23 mouse cellular contexts compared by ENCODE assay signal in genomic region chr9:46316909-46317308, GRCm38 (mm10). TPM values are rescaled to one million over a fixed set of nuclear protein-coding genes. Genes with fewer than 3 reads are reported as not detected.
A peak's percentile ranks its signal among the peaks of the same experiment; 100 is the strongest.
DNase-seq lines count a peak whose midpoint lies in the region; ATAC-seq and TF ChIP-seq lines count a peak whose summit lies in the region.
"Had no signal": no experiment of that assay in that cellular context is flagged by ENCODE, and none has a peak within 500 bp of the region (broad histone marks: within the 10 kb centered on the region; RNA-seq: fewer than 3 reads in every experiment).

No protein-coding gene starts in this region.

- WGBS in forebrain, embryonic 14.5 days = 15% methylated on average over 8 of the region's 8 CpGs
- 33% methylated on average over 8 of the region's 8 CpGs for WGBS in hindbrain, postnatal 0 days
- WGBS in heart, embryonic 10.5 days = 61% methylated on average over 8 of the region's 8 CpGs

- H3K9ac ChIP-seq in forebrain, embryonic 14.5 days (ENCODE audit: low read length) = no peak overlapping the region
- no peak overlapping the region for H3K9ac ChIP-seq in hindbrain, postnatal 0 days (replicated peaks; ENCODE audit: low read length)
- H3K9ac ChIP-seq: liver, embryonic 14.5 days had no signal

- H3K27ac ChIP-seq in forebrain, embryonic 14.5 days (ENCODE audit: low read depth, low read length) = peak overlapping the region; percentile 33; the same call in 1 of the 2 replicates
- no peak overlapping the region for H3K27ac ChIP-seq in hindbrain, postnatal 0 days
- H3K27ac ChIP-seq in heart, embryonic 10.5 days = no peak overlapping the region
- H3K27ac ChIP-seq: liver, embryonic 14.5 days had no signal

- H3K9me3 ChIP-seq in forebrain, embryonic 14.5 days (replicated peaks; ENCODE audit: control insufficient read depth, low read length) = 0 out of 2 replicates have a peak, but pooled peaks cover 2% of the 10 kb centered on the region
- 0 out of 2 replicates have a peak, but pooled peaks cover 3% of the 10 kb centered on the region for H3K9me3 ChIP-seq in hindbrain, postnatal 0 days (ENCODE audit: low read length)
- peaks cover 3% of the 10 kb centered on the region; the same call in 1 of the 2 replicates for H3K9me3 ChIP-seq in heart, embryonic 10.5 days

- no peaks in the 10 kb centered on the region for H3K36me3 ChIP-seq in forebrain, embryonic 14.5 days (ENCODE audit: control insufficient read depth, insufficient read depth, low read length)
- H3K36me3 ChIP-seq in hindbrain, postnatal 0 days (ENCODE audit: insufficient read depth, low read length) = no peaks in the 10 kb centered on the region
- H3K36me3 ChIP-seq in heart, embryonic 10.5 days = no peaks in the 10 kb centered on the region

- TF ChIP-seq CTCF in hindbrain, postnatal 0 days (IDR thresholded peaks at IDR 0.05; ENCODE audit: low read depth) = no peak

- peak; percentile 48 to 54 for DNase-seq in layer of hippocampus, postnatal 10 days (ENCODE audit: low spot score in 2 of 2)
- DNase-seq in layer of hippocampus, adult 9-11 months = no peak
- peak; percentile 32 for DNase-seq in MN1 (ENCODE audit: low spot score)
- peak; percentile 60 for DNase-seq in forebrain, embryonic 14.5 days (ENCODE audit: low spot score)
- no peak for DNase-seq in hindbrain, postnatal 0 days (ENCODE audit: low spot score)
- no peak for DNase-seq in thymus, adult 18-20 months
- no peak for DNase-seq in ovary, postnatal 10 days (ENCODE audit: low spot score)
- DNase-seq in heart, embryonic 10.5 days (ENCODE audit: low spot score) = no peak
- DNase-seq: adrenal gland, adult 2 months; cerebellum, adult 8-10 months; kidney, adult 18-20 months; kidney, postnatal 14 days; thymus, postnatal 25 days had no signal

- H3K4me1 ChIP-seq in forebrain, embryonic 14.5 days (ENCODE audit: control insufficient read depth, insufficient read depth, low read length) = peaks cover 20% of the 10 kb centered on the region
- H3K4me1 ChIP-seq in hindbrain, postnatal 0 days (ENCODE audit: insufficient read depth, low read length) = peaks cover 11% of the 10 kb centered on the region; the same call in 1 of the 2 replicates
- H3K4me1 ChIP-seq in heart, embryonic 10.5 days = 0 out of 2 replicates have a peak, but pooled peaks cover 3% of the 10 kb centered on the region

- no peak overlapping the region for H3K4me3 ChIP-seq in forebrain, embryonic 14.5 days (ENCODE audit: low read depth, low read length)
- no peak overlapping the region for H3K4me3 ChIP-seq in hindbrain, postnatal 0 days (ENCODE audit: low read length)
- H3K4me3 ChIP-seq in heart, embryonic 10.5 days = no peak overlapping the region

- 0 out of 2 replicates have a peak overlapping the region, but pooled peaks have one; percentile 1 for H3K4me2 ChIP-seq in forebrain, embryonic 14.5 days (ENCODE audit: low read length)
- peak overlapping the region; percentile 18; the same call in 1 of the 2 replicates for H3K4me2 ChIP-seq in hindbrain, postnatal 0 days (ENCODE audit: low read depth, low read length)

- ATAC-seq in forebrain, embryonic 14.5 days = peak; percentile 47; the same call in 1 of the 2 replicates
- ATAC-seq in hindbrain, postnatal 0 days = no peak
- ATAC-seq: lung, postnatal 0 days had no signal

- H3K27me3 ChIP-seq in forebrain, embryonic 14.5 days (replicated peaks; ENCODE audit: control insufficient read depth, insufficient read depth, low read length) = no peaks in the 10 kb centered on the region
- no peaks in the 10 kb centered on the region for H3K27me3 ChIP-seq in hindbrain, postnatal 0 days (ENCODE audit: insufficient read depth, low read length)
- peaks cover 11% of the 10 kb centered on the region; the same call in 1 of the 2 replicates for H3K27me3 ChIP-seq in heart, embryonic 10.5 days (ENCODE audit: insufficient read depth, poor library complexity, severe bottlenecking)

RNA-seq across cellular contexts. Expression of gene 4931429L15Rik, which starts 2.9 kb away (rescaled TPM):
- not detected for total RNA-seq in layer of hippocampus, postnatal 10 days (2021)
- polyA plus RNA-seq in forebrain, embryonic 14.5 days (2014; fragmentation: Nextera tagmentation; extraction: Ambion mirVana) = not detected in 2 replicates
- total RNA-seq in hindbrain, postnatal 0 days (2014; rRNA removed) = 0.07 TPM in 1 of 2 replicates, not detected in the other
- not detected in 2 replicates for polyA plus RNA-seq in hindbrain, postnatal 0 days (2015; fragmentation: Nextera tagmentation; extraction: Ambion mirVana)
- polyA plus RNA-seq in heart, embryonic 10.5 days (2016; fragmentation: Nextera tagmentation; extraction: Ambion mirVana) = not detected in 2 replicates
- total RNA-seq: adrenal gland, adult 2 months; hematopoietic stem cell, adult 5-6 weeks; layer of hippocampus, postnatal 25 days; megakaryocyte-erythroid progenitor cell, adult 5-6 weeks had no signal
- polyA plus RNA-seq: adrenal gland, adult 2 months; C2C12; gonadal fat pad, adult 2 months; heart, embryonic 14.5 days; liver, embryonic 14.5 days; lung, postnatal 0 days; small intestine, adult 2 months had no signal

RNA-seq across cellular contexts. Expression of gene Bud13, which starts 34.1 kb away (rescaled TPM):
- 10 to 100 TPM in 1 of 2 experiments, 1 to 10 TPM in 1; 8.9 to 10.1 TPM for total RNA-seq in layer of hippocampus, postnatal 10 days (2021)
- 14.9 and 18.7 TPM in 2 replicates for polyA plus RNA-seq in forebrain, embryonic 14.5 days (2014; fragmentation: Nextera tagmentation; extraction: Ambion mirVana)
- total RNA-seq in hindbrain, postnatal 0 days (2014; rRNA removed) = 12.6 and 16.4 TPM in 2 replicates
- polyA plus RNA-seq in hindbrain, postnatal 0 days (2015; fragmentation: Nextera tagmentation; extraction: Ambion mirVana) = 11.8 and 12.3 TPM in 2 replicates
- 16.8 and 22.8 TPM in 2 replicates for polyA plus RNA-seq in heart, embryonic 10.5 days (2016; fragmentation: Nextera tagmentation; extraction: Ambion mirVana)

RNA-seq across cellular contexts. Expression of gene Zpr1, which starts 44.0 kb away (rescaled TPM):
- 10 to 100 TPM; 39.1 to 39.3 TPM for total RNA-seq in layer of hippocampus, postnatal 10 days (2021)
- polyA plus RNA-seq in forebrain, embryonic 14.5 days (2014; fragmentation: Nextera tagmentation; extraction: Ambion mirVana) = 68.8 and 70.1 TPM in 2 replicates
- total RNA-seq in hindbrain, postnatal 0 days (2014; rRNA removed) = 20.0 and 43.1 TPM in 2 replicates
- polyA plus RNA-seq in hindbrain, postnatal 0 days (2015; fragmentation: Nextera tagmentation; extraction: Ambion mirVana) = 45.7 and 47.3 TPM in 2 replicates
- polyA plus RNA-seq in heart, embryonic 10.5 days (2016; fragmentation: Nextera tagmentation; extraction: Ambion mirVana) = 47.6 and 62.5 TPM in 2 replicates

RNA-seq across cellular contexts. Expression of gene Apoa5, which starts 48.5 kb away (rescaled TPM):
- not detected for total RNA-seq in layer of hippocampus, postnatal 10 days (2021)
- polyA plus RNA-seq in forebrain, embryonic 14.5 days (2014; fragmentation: Nextera tagmentation; extraction: Ambion mirVana) = not detected in 2 replicates
- total RNA-seq in hindbrain, postnatal 0 days (2014; rRNA removed) = 0.21 and 1.2 TPM in 2 replicates
- not detected in 2 replicates for polyA plus RNA-seq in hindbrain, postnatal 0 days (2015; fragmentation: Nextera tagmentation; extraction: Ambion mirVana)
- polyA plus RNA-seq in heart, embryonic 10.5 days (2016; fragmentation: Nextera tagmentation; extraction: Ambion mirVana) = 0.23 TPM in 1 of 2 replicates, not detected in the other
- total RNA-seq: hematopoietic stem cell, adult 5-6 weeks; layer of hippocampus, postnatal 25 days; left cerebral cortex, postnatal 36 days; megakaryocyte-erythroid progenitor cell, adult 5-6 weeks had no signal
- polyA plus RNA-seq: C2C12; heart, embryonic 14.5 days had no signal

Comparison
In these comparisons a context has a peak if more than half of its experiments do, and no peak if none do; other contexts are left out.
1. DNase-seq: peak in layer of hippocampus, postnatal 10 days (2 of 2), MN1 (single experiment) and forebrain, embryonic 14.5 days (single experiment); none in layer of hippocampus, adult 9-11 months (single experiment), hindbrain, postnatal 0 days (single experiment), thymus, adult 18-20 months (0 of 2), ovary, postnatal 10 days (single experiment) and heart, embryonic 10.5 days (single experiment).